Mouse (Mus musculus): Measurements from ENCODE around the gene Zfp362. TPM values are rescaled to one million over a fixed set of nuclear protein-coding genes. Genes with fewer than 3 reads are reported as not detected.

Zfp362 gene
- polyA plus RNA-seq, 1 experiment, result 9.9 TPM

DNA sequence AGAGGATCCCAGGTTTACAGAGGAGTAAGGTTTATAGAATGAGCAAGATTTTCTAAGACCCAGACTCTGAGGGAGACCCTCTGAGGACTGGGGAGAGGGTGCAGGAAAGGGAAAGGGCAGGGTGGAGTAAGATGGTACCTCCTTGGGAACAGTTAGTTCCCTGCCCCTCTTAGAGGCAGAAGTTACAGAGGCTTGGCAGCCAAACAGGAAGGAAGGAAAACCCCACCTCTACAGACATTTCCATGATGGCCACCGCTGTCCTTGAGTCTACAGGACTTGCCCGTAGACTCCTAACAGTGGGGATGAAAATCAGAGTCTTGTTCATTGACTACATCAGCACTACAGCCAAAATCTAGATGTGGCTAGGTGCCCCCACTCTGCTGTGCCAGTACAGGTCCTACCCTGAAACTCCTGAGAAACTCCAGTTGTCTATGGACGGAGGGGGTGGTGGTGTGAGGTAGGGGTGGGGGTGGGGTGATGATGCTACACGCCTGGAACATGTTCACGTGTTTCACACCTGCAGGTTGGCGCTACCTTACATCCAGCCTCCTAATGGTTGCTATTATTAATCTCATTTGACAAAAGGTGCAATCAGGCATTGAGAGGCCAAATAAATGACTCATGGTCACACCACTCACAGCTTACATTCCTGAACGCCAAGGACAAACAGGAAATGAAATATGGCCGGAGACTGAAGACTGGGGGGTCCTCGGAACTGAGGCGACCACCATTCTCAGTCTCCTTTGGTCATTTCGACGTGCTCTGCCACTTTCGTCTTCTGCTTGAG lies 36.1 kb downstream of the Zfp362 start:
- TF ChIP-seq MYOD1 (IDR thresholded peaks at IDR 0.05; ENCODE audit: control insufficient read depth, insufficient read length, low read depth) (no peak), MYOG (IDR thresholded peaks at IDR 0.05; ENCODE audit: control insufficient read depth, extremely low read depth, insufficient read length) (no peak), MAX (IDR thresholded peaks at IDR 0.05) (no peak), FOSL1 (IDR thresholded peaks at IDR 0.05; ENCODE audit: insufficient read depth, low read length, poor library complexity, severe bottlenecking) (no peak), CTCF (IDR thresholded peaks at IDR 0.05; ENCODE audit: control insufficient read depth, insufficient read depth, insufficient read length) (no peak), USF1 (IDR thresholded peaks at IDR 0.05; ENCODE audit: low read depth) (no peak), CEBPB (IDR thresholded peaks at IDR 0.05; ENCODE audit: low read depth) (no peak)
- Histone ChIP-seq H3K4me3 (ENCODE audit: insufficient read depth, poor library complexity, severe bottlenecking) (no peak overlapping the region), H3ac (ENCODE audit: control insufficient read depth, insufficient read length, low read depth) (no peak overlapping the region), H3K27me3 (ENCODE audit: control insufficient read depth, insufficient read depth, insufficient read length) (no peaks in the 10 kb centered on the region), H3K79me3 (ENCODE audit: low read depth) (no peaks in the 10 kb centered on the region), H3K36me3 (ENCODE audit: control insufficient read depth, insufficient read depth) (no peaks in the 10 kb centered on the region), H3K79me2 (ENCODE audit: control insufficient read depth, insufficient read depth) (no peaks in the 10 kb centered on the region)

- Histone ChIP-seq H3ac (ENCODE audit: control insufficient read depth, insufficient read length, low read depth) (no peak overlapping the region), H3K79me2 (ENCODE audit: control insufficient read depth, insufficient read depth) (no peaks in the 10 kb centered on the region), H3K79me3 (ENCODE audit: low read depth) (no peaks in the 10 kb centered on the region), H3K27me3 (ENCODE audit: control insufficient read depth, insufficient read depth, insufficient read length) (no peaks in the 10 kb centered on the region), H3K36me3 (ENCODE audit: control insufficient read depth, insufficient read depth) (no peaks in the 10 kb centered on the region), H3K4me3 (ENCODE audit: insufficient read depth, poor library complexity, severe bottlenecking) (no peak overlapping the region)
- no peak for TF ChIP-seq MYOD1 (IDR thresholded peaks at IDR 0.05; ENCODE audit: control insufficient read depth, insufficient read length, low read depth)
- TF ChIP-seq CEBPB (IDR thresholded peaks at IDR 0.05; ENCODE audit: low read depth), result no peak
- TF ChIP-seq FOSL1 (IDR thresholded peaks at IDR 0.05; ENCODE audit: insufficient read depth, low read length, poor library complexity, severe bottlenecking), result no peak
- no peak for TF ChIP-seq USF1 (IDR thresholded peaks at IDR 0.05; ENCODE audit: low read depth)
- no peak for TF ChIP-seq CTCF (IDR thresholded peaks at IDR 0.05; ENCODE audit: control insufficient read depth, insufficient read depth, insufficient read length)
These were observed 37.7 kb downstream of the Zfp362 start for GRCm38 (mm10) chr4:128768120-128768519.

DNA sequence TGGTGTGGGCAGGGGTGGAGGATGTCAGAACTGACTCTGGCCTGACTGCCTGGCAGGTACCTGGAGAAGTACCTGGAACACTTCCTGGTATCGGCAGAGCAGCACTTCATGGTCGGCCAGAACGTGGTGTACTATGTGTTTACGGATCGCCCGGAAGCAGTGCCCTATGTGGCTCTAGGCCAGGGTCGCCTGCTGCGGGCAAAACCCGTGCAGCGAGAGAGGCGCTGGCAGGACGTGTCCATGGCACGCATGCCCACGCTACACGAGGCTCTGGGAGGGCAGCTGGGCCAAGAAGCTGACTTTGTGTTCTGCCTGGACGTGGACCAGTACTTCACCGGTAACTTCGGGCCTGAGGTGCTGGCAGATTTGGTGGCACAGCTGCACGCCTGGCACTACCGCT lies 38.9 kb downstream of the Zfp362 start:
- no peaks in the 10 kb centered on the region for H3K36me3 ChIP-seq (ENCODE audit: control insufficient read depth, insufficient read depth)
- H3ac ChIP-seq (ENCODE audit: control insufficient read depth, insufficient read length, low read depth), result no peak overlapping the region
- TF ChIP-seq MYOG (IDR thresholded peaks at IDR 0.05; ENCODE audit: control insufficient read depth, extremely low read depth, insufficient read length), result no peak
- TF ChIP-seq CEBPB (IDR thresholded peaks at IDR 0.05; ENCODE audit: low read depth), result no peak
- no peaks in the 10 kb centered on the region for H3K79me3 ChIP-seq (ENCODE audit: low read depth)
- H3K4me3 ChIP-seq (ENCODE audit: insufficient read depth, poor library complexity, severe bottlenecking), result no peak overlapping the region
- H3K79me2 ChIP-seq (ENCODE audit: control insufficient read depth, insufficient read depth), result no peaks in the 10 kb centered on the region
- H3K27me3 ChIP-seq (ENCODE audit: control insufficient read depth, insufficient read depth, insufficient read length), result no peaks in the 10 kb centered on the region

DNA sequence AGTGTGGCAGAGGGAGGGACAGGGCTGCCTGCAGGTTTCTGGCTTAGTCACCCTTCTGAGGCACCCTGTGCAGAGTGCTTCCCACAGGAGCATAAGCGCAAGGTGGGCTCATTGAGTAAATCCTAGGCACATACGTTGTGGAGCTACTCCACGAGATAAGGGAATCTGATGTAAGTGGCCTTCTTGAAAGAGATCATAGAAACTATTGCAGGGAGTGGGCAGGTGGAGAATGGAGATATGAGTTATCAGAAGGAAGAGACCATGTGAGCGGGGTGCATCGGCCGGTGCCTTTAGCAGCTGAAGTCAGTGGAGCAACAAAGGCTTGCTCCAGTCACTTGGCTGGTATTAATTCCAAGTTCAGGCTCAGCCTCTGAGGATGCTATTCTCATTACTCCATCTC lies 45.8 kb downstream of the Zfp362 start:
- Histone ChIP-seq H3K79me2 (ENCODE audit: control insufficient read depth, insufficient read depth) (no peaks in the 10 kb centered on the region), H3K27me3 (ENCODE audit: control insufficient read depth, insufficient read depth, insufficient read length) (no peaks in the 10 kb centered on the region), H3ac (ENCODE audit: control insufficient read depth, insufficient read length, low read depth) (no peak overlapping the region), H3K79me3 (ENCODE audit: low read depth) (no peaks in the 10 kb centered on the region), H3K4me3 (ENCODE audit: insufficient read depth, poor library complexity, severe bottlenecking) (no peak overlapping the region), H3K36me3 (ENCODE audit: control insufficient read depth, insufficient read depth) (no peaks in the 10 kb centered on the region)
- TF ChIP-seq FOSL1 (IDR thresholded peaks at IDR 0.05; ENCODE audit: insufficient read depth, low read length, poor library complexity, severe bottlenecking), result no peak
- TF ChIP-seq USF1 (IDR thresholded peaks at IDR 0.05; ENCODE audit: low read depth), result no peak
- no peak for TF ChIP-seq MYOG (IDR thresholded peaks at IDR 0.05; ENCODE audit: control insufficient read depth, extremely low read depth, insufficient read length)
- TF ChIP-seq MYOD1 (IDR thresholded peaks at IDR 0.05; ENCODE audit: control insufficient read depth, insufficient read length, low read depth), result no peak
- no peak for TF ChIP-seq CTCF (IDR thresholded peaks at IDR 0.05; ENCODE audit: control insufficient read depth, insufficient read depth, insufficient read length)
- TF ChIP-seq MAX (IDR thresholded peaks at IDR 0.05), result no peak
- no peak for TF ChIP-seq CEBPB (IDR thresholded peaks at IDR 0.05; ENCODE audit: low read depth)

GRCm38 (mm10) chr4:128759214-128759613 lies 46.6 kb downstream of the Zfp362 start:
- Histone ChIP-seq H3K27me3 (ENCODE audit: control insufficient read depth, insufficient read depth, insufficient read length) (no peaks in the 10 kb centered on the region), H3ac (ENCODE audit: control insufficient read depth, insufficient read length, low read depth) (no peak overlapping the region), H3K79me3 (ENCODE audit: low read depth) (no peaks in the 10 kb centered on the region), H3K79me2 (ENCODE audit: control insufficient read depth, insufficient read depth) (no peaks in the 10 kb centered on the region), H3K36me3 (ENCODE audit: control insufficient read depth, insufficient read depth) (no peaks in the 10 kb centered on the region), H3K4me3 (ENCODE audit: insufficient read depth, poor library complexity, severe bottlenecking) (no peak overlapping the region)
- TF ChIP-seq FOSL1 (IDR thresholded peaks at IDR 0.05; ENCODE audit: insufficient read depth, low read length, poor library complexity, severe bottlenecking), result no peak

DNA sequence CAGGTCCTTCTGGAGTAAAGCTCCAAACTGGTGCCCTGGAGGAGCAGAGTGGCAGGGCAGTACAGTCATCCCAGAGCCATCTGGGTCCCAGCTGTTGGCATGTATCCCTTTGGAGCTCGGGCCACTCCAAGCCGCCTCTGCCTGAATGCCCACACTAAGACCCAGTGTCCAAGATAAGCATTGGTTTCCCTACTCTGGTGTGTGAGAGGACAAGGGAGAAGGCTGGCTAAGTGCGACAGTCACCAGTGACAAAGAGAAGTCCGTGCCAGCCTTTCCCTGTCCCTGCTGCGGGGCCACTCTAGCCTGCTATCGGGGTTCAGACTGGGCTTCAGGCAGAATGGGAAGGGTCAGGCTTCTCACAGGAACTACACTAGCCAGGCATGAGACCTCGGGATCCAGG lies 49.9 kb downstream of the Zfp362 start:
- no peaks in the 10 kb centered on the region for H3K79me2 ChIP-seq (ENCODE audit: control insufficient read depth, insufficient read depth)
- peaks cover 30% of the 10 kb centered on the region for H3K36me3 ChIP-seq (ENCODE audit: control insufficient read depth, insufficient read depth)
- TF ChIP-seq MAX (IDR thresholded peaks at IDR 0.05) (no peak), CEBPB (IDR thresholded peaks at IDR 0.05; ENCODE audit: low read depth) (no peak), CTCF (IDR thresholded peaks at IDR 0.05; ENCODE audit: control insufficient read depth, insufficient read depth, insufficient read length) (no peak), USF1 (IDR thresholded peaks at IDR 0.05; ENCODE audit: low read depth) (no peak), MYOD1 (IDR thresholded peaks at IDR 0.05; ENCODE audit: control insufficient read depth, insufficient read length, low read depth) (no peak), MYOG (IDR thresholded peaks at IDR 0.05; ENCODE audit: control insufficient read depth, extremely low read depth, insufficient read length) (no peak), FOSL1 (IDR thresholded peaks at IDR 0.05; ENCODE audit: insufficient read depth, low read length, poor library complexity, severe bottlenecking) (no peak)
- H3ac ChIP-seq (ENCODE audit: control insufficient read depth, insufficient read length, low read depth), result no peak overlapping the region
- H3K4me3 ChIP-seq (ENCODE audit: insufficient read depth, poor library complexity, severe bottlenecking), result no peak overlapping the region
- no peaks in the 10 kb centered on the region for H3K79me3 ChIP-seq (ENCODE audit: low read depth)
- H3K27me3 ChIP-seq (ENCODE audit: control insufficient read depth, insufficient read depth, insufficient read length), result no peaks in the 10 kb centered on the region

All from C2C12 (cell line).